Mouse (Mus musculus) spleen, postnatal 36 days (tissue): ENCODE results near the gene Cacna1b.

Source experiments
- DNase-seq, 2 experiments: peaks; one replicate each; pipeline ENCODE4 v3.0.0; 2022; ENCODE audit warnings: low spot score in 2 of 2, mixed read lengths in 1 of 2

The Cacna1b gene

DNA sequence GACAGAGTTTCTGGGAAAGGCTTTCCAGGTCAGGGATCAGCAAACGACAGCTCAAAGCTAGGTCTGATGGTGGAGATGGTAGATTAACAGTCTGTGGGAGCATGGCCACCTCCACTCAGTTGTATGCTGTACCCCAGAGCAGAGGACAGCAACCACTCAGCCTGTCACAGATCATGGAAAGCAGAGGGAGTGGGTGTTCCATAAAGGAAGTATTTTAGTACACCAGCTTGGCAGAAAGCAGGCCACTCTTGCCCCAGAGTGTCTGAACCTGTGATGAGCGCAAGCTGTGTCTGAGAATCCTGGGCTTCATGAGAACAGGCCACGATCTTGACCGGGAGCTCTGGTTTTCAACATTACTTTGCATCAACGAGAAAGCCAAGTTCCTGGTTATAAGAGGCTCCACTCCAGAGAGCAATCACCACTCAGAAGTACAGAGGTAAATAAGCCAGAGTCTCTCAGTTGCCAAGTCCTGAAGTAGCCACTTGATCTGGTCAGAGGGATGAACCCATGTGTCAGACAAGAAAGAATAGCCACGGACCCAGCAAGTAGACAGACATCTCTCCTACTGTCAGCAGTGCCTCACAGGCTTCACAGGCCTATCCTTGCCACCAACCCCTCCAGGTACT, 103.7 kb downstream of the Cacna1b start:
- DNase-seq = no peak

DNA sequence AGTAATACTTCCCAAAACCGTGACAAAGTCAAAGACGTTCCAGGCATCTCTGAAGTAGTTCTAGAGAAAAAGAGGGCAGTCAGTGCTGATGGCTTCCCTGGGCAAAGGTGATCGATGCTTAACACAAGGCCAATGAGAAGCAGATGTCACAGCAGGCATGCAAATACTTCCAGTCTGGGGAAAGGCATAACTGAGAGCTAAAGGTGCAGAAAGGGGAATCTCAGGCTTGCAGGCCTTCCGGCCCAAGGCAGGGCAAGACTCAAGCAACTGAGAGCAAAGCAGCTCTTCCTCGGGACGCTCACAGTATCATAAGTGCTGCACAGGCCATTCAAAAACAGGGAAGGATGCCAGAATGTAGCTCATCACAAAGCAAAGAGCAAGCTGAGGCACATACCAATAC, 114.4 kb downstream of the Cacna1b start:
- DNase-seq = no peak

DNA sequence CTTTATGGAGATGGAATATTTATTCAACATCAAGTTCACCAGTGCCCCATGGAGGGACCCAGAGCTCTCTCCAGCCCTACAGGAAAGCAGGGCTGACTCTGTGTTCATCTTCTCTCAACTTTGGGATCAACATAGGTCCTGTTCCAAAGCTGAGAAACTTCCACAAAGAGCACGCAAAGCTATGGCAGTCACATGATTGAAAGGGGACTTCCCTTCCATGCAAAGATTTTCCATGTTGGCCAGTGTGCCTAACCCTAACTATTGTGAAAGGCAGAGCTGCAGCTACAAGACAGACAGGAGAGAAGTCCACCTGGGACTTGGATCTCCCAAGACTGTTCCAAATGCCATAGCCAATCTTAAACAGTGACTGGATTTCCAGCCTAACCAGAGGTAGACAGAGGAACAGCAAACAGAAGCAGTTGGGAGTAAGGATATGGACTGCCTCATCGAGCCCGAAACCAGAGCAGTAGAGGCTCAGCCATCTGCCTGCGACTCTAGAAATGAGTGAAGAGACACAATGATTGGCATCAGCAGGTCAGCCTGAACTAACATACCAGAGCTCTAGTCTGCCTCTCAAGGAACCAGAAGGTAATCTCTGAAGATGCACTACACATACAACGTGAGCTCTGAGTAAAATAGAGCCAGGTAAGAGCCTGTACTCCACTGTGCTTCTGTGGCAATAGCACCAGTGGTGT, 116.4 kb downstream of the Cacna1b start:
- no peak for DNase-seq

DNA sequence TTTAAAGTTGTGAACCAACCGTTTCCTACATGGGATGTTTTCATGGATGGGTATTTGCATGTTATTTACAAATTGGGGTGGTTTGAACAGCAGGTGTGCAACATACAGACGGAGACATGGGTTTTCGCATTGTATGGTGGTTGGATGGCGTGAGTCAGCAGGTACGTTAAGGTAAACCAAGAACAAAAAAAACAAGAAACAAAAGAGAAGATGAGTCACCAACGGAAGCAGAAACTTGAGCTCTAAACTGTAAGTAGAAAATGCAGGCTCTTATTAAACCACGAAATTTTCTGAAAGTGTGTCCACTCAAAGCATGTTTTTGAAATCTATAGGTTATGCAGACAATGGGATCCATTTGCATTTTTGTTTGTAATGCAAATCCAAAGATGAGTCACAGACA, 120.1 kb downstream of the Cacna1b start:
- DNase-seq = no peak

DNA sequence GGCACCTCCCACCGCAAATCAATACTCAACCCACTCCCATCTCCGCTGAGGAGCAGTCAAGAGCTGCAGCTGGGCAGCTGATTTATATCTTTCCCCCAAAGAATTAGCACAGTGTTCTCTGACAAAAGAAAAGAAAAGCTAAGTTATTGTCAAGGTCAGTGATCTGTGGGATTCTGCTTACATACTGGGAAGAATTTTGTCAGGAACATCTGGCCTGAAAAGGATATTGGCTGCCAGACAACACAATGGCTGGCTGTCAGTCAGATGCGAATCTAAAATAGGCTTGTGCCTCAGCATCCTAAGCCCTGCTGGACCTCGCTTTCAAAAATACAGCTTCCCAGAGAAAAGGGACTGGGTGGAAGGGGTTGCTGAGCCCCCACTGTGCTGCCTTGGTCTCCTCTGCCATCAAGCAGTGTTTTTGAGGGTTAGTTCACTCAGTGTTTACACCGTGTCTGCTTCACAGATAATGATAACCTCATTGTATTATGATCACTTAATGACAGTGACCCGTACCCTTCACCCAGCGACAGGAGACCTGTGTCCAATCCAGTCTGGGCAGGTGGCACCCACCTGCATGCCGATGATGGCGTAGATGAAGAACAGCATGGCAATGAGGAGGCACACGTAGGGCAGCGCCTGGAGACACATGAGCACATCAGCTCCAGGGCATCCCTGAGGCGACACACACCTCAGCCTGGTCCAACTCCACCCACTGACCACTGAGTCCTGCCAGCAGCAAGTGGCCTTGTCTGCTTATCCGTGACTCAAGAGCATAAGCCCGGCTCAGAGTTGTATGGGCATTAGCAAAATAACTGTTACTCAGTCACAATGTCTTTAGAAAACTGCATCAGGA, 124.6 kb downstream of the Cacna1b start:
- DNase-seq = no peak

DNA sequence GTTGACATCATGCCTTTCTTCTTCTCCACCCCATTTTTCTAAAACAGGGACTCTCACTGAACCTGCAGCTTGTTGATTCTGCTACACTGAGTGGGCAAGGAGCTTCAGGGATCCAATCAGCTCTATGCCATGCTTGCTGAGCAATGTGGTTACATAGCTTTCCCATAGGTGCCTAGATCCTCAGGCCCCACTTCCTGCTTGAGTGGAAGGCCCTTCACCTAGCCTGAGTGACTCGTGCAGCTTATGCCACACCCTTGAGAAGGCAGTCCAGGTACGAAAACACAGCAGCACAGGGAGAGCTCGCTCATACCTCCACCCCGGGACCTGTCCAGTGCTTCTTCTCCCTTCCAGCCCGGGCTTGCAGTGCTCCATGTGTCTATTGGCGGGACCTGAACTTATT, 129.3 kb downstream of the Cacna1b start:
- no peak for DNase-seq

DNA sequence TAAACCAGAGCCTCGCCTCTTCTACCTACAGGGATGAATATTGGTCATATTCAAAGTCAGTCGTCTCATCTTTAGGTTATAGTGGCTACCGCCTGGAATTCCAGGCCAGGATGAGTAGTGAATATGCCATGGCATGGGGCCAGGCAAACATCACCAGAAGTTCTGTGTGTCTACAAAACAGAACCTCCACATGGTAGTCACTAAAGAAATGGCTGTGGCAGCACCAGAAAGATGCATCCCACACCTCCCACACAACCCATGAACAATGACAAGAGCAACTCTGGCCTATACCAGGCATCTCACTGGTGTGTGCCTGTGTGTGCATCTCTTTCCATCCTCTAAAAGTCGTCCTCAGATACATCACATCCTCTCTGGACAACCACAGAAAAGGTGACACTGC, 145.8 kb downstream of the Cacna1b start:
- no peak for DNase-seq

DNA sequence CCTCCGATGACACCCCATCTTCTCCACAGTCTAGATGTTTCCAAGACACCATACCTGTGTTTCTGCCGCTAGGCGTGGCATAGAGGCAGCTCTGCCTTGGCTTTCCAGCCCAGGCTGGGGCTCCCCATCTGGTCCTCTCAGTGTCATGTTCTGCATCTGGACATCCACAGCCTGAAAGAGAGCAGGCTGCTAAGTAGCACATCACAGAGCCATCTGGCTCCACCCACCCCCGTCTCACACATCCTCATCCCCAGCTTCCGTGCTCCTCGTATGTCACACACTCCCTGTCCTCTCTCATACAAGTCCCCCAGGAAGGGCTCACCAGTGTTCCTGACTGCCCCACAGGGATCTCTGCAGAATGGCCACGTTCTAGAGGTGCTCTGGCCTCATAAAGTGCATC, 153.2 kb downstream of the Cacna1b start:
- DNase-seq = no peak

DNA sequence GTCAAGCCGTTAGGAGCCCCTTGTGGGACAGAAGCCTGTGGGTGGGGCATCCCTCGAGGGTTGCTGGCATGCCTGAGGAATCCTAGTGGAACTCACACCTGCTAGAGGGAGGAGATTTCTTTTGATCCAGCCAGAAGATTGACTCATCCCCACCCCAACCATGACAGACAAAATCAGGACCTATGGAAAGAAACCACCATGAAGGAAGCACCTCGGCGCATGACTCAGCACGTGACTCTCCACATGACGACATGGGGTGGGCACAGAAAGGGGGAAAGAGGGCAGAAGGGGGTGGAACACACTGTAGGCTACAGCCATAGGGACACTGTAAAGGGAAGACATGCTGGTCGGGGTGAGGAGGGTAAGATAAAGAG, 154.2 kb downstream of the Cacna1b start:
- DNase-seq = no peak

DNA sequence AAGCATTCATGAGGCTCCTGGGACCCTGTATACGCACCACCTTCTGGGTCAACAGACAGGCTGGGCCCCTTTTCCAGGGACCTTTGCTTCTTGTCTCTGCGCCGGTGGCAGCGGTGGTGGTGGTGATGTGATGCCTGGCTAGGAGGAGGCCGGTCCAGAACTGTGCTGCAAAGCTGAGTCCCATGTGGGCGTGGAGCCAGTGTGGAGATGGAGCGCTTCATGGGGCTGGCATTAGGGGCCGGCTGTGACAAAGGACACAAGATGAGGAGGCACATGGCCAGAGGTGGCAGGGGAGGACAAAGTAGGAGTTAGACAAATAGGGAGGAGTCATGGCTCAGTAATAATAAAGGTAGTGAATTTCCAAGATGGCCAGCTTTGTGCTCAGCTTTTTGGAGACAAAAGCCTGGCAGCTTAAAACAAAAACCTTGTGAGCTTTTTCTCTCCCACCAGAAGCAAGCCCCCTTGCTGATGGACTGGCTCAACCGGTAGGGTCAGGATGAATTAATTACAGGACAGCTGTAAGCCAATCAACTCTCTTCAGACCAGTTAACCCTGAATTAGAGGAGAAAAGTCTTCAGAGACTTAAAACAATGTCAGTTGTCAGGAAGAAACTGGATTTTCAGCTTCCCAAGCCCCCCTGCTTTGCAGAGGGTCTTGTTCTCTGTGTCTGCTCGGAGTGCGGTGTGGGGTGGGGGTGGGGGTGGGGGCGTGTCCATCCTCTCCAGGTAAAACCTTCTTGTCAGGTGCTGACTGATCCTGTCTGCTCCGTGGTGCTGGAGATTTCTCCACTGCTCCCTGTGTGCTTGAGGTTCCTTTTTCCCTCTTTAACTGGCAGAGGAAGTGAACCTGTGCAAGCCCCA, 154.8 kb downstream of the Cacna1b start:
- no peak for DNase-seq

DNA sequence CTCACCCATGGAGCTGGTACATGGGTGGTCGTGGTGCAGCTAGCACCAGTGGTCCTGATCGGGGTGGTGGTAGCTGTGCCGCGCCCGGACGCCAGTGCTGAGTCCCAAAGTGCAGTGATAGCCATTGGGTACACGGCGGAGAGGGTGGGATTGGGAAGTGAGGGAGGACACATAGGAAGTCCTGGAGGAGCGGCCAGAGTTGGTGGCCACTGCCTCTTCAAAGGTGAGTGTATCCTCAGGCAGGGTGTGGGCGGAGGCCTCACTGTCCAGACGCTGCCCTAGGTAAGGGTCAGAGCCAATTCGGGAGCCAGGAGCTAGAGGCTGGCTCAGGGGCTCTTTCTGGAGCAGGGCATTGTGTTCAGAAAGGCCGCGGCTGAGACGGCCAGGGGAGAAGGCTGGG, 156.4 kb downstream of the Cacna1b start:
- no peak for DNase-seq

DNA sequence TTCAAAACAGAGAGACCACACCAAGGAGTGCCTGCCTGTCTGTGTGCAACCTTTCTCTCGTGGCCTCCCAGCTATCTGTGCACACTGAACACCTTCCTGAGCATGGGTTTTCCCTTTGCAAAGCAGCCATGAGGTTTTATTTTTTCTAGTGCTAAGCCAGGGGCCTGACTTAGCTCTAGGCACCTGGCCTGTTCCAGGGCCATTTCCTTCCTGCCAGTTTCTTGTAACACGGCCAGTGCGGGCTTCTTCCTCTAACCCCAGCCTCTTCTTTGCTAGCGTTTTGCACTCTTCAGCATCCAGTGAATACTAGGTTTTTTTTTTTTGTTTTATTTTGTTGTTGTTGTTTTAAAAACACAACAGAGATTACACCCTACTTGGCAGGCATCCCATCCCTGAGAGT, 157.9 kb downstream of the Cacna1b start:
- no peak for DNase-seq

DNA sequence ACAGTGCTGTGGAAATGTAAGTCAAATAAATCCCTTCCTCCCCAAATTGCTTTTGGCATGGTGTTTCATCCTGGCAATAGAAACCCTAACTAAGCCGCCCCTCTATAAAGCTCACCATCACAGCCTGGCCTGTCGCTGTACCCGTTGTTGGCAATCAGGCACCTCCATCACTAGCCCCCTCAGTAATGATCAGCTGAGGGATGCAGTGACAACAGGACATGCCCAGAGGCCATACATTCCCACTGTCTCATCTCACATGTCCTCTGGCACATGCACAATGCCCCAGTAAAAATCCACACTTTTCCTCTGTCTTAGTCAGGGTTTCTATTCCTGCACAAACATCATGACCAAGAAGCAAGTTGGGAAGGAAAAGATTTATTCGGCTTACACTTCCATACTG, 173.5 kb downstream of the Cacna1b start:
- no peak for DNase-seq

DNA sequence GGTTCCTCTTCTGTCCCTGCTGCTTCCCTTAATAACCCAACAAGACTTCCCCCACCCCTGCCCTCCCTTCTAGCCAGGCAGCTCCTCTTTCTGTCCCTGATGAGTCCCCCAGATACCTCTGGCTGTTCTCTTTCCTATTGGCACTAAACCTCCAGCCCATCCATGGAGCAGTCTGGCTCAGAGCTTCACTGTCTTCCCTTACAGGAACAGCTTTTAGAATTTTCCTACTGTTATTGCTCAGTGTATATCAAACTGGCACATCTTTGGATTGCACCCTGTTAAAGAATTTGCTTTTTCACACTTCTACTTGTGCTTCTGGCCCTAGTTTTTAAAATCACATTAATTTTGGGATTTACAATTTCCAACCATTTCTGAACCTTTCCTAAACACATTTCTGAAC, 175.0 kb downstream of the Cacna1b start:
- no peak for DNase-seq

DNA sequence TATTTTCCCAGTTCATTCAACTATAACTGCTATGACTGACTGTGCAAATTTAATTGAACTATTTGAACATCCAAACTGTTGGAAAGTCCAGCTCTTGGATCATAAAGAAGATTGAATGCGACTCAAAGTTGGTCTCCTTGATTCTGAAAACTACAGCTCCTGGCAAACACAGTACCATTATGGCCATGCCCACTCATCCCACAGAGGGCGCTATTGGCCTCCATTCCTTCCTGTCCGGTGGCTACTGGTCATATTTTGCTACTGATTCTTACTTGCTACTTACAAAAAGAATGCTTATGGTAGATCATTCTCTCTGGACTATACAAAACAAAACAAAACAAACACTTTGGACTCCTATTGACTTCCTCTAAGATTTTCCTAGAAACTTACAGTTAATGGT, 188.3 kb downstream of the Cacna1b start:
- peak; percentile 3 to 4 for DNase-seq

DNA sequence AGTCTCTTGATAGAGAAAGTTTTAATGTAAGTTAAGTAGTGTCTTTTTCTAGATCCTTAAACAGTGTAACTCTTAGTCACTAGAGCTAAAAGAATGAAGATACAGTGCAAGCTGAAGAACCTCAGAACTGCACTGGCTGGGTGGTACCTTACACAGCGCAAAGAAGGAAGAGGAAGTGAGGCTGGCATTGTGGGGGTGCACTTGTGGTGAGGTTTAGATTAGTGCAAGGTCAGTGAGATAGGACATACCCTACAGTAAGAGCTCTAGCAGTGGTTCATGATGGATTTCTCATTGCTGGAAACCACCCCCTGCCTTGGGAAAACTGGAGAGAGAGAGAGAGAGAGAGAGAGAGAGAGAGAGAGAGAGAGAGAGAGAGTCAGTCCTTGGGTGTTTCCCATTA, 192.0 kb downstream of the Cacna1b start:
- peak; percentile 13 to 35 for DNase-seq

DNA sequence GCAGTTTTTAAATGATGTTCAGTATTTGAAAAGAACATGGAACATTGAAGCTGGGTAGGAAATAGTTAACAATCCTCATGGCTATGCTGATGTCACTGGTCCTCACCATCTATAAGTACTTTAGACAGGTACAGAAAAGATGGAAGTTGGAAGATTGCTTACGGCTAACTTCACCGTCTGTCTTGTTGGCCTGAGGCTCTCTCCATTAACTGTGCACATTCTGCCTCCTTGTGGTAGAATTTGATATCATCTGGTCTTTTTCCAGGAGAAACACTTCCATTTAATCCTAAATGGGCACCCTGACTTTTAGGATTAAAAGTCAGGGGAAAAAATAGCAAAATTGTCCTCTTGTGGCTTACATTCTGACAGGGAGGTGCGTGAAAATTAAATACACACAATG, 194.4 kb downstream of the Cacna1b start:
- DNase-seq = no peak

DNA sequence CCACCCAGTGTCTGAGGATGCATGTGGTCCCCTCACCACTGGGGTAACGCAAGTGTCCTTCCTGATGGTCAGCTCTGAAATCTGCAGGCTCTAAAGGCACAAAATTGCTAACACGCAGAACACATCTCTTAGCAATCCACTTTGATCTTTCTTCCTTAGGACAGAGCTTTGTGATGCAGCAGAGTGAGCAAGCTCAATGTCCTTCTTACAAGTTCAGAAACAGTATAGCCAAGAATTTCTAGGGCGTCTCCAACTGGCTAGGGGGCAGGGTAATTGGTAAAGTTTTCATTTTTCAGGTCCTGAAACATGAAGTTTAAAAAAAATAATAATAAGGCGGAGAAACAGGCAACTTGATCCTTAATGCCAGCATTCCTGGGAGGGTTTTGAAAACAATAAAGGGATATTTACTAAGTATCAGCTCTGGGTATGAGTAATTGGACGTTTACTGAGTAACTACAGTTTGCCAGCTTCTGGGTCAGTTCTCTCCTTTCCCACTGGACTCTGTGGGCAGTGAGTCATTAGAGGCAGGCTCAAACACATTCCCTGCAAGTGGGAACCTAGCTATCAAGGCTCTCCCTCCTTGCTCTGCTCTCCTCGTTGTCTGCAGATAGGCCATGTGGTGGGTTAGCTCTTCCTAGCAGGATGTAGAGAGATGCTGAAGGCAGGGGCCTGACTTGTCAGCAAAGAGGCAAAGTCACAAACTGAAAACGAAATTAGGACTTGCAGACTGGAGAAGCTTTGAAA, 200.2 kb downstream of the Cacna1b start:
- no peak for DNase-seq

DNA sequence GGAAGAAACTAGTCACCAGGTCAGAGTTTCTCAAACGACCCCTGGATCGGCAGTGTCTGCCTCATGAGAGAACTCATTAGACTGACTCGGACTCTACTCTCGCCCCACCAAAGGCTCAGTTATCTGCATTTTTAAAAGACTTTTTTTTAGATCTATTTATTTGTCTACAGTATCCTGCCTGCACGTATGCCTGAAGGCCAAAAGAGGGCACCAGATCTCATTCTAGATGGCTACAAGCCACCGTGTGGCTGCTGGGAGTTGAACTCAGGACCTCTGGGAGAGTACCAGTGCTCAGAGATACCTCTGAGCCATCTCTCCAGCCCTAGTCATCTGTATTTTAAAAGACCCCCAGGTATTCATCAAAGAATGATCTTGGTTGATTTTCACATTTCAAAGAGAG, 201.0 kb downstream of the Cacna1b start:
- DNase-seq = no peak

DNA sequence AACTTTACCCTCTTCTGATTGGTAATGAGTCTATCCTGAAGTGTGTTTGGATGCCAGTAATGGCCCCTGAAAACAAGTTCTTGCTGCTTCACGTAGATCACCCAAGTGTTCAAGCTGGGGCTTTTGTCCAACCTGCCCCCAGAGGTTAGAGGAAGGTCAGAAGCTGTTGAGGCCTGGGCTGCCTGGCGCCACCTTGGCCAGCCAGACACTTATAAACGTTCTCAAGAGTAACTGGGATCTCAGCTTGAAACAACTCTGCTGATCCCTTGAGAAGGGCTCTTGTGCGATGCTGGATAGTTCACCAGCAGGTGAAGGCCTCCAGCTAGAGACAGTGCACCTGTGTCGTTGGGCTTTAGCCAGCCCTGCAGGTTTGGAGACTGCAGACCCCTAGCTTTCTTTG, 202.8 kb downstream of the Cacna1b start:
- DNase-seq = no peak

DNA sequence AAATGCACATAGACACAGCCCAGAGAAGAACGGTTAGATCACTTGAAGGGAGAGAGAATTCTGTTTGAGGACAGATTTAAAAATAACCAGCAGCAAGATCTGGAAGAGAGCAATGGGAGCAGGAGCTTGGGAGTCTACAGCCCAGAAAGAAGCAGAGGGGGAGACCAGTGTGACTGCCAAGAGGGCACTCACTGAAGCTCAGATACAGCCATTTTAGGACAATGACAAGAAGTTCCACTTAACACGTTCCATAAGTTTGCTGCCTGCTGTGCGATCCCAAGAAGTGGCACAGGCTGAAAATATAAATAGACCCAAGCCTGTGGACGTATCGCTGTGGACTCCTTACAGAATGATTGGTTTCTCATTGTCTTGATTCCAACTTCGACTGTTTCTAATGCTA, 206.6 kb downstream of the Cacna1b start:
- DNase-seq = no peak
